Mouse (Mus musculus): Measurements from ENCODE around the gene St6galnac3. TPM values are rescaled to one million over a fixed set of nuclear protein-coding genes. Genes with fewer than 3 reads are reported as not detected.

The St6galnac3 gene
- polyA plus RNA-seq, 1 experiment from 2014 or later = 38.3 TPM

- no peak overlapping the region for H3K27ac ChIP-seq
- ATAC-seq (ENCODE audit: insufficient number of reproducible peaks, insufficient read depth, low FRiP score, low TSS enrichment, low read depth) = no peak
- no peaks in the 10 kb centered on the region for H3K4me1 ChIP-seq (replicated peaks)
- no peak overlapping the region for H3K9ac ChIP-seq (replicated peaks)
- no peak overlapping the region for H3K4me3 ChIP-seq (replicated peaks)
- no peak overlapping the region for H3K4me2 ChIP-seq
- 84% methylated on average over 3 of the region's 3 CpGs for WGBS
- no peaks in the 10 kb centered on the region for H3K9me3 ChIP-seq
- H3K27me3 ChIP-seq = no peaks in the 10 kb centered on the region
- no peaks in the 10 kb centered on the region for H3K36me3 ChIP-seq
Measured at GRCm38 (mm10) chr3:153458593-153458992, 266.4 kb downstream of the St6galnac3 start.

- H3K4me3 ChIP-seq (replicated peaks) = no peak overlapping the region
- H3K36me3 ChIP-seq = no peaks in the 10 kb centered on the region
- H3K27me3 ChIP-seq = no peaks in the 10 kb centered on the region
- H3K4me2 ChIP-seq = no peak overlapping the region
- H3K4me1 ChIP-seq (replicated peaks) = no peaks in the 10 kb centered on the region
- no peaks in the 10 kb centered on the region for H3K9me3 ChIP-seq
- 90% methylated on average over 4 of the region's 4 CpGs for WGBS
- H3K9ac ChIP-seq (replicated peaks) = no peak overlapping the region
- H3K27ac ChIP-seq = no peak overlapping the region
- ATAC-seq (ENCODE audit: insufficient number of reproducible peaks, insufficient read depth, low FRiP score, low TSS enrichment, low read depth) = no peak
Measured at GRCm38 (mm10) chr3:153457701-153458100, 267.3 kb downstream of the St6galnac3 start.

- H3K4me3 ChIP-seq (replicated peaks) = no peak overlapping the region
- H3K27ac ChIP-seq = no peak overlapping the region
- H3K36me3 ChIP-seq = no peaks in the 10 kb centered on the region
- 91% methylated on average over 2 of the region's 2 CpGs for WGBS
- H3K4me2 ChIP-seq = no peak overlapping the region
- H3K4me1 ChIP-seq (replicated peaks) = no peaks in the 10 kb centered on the region
- H3K27me3 ChIP-seq = no peaks in the 10 kb centered on the region
- no peaks in the 10 kb centered on the region for H3K9me3 ChIP-seq
- no peak for ATAC-seq (ENCODE audit: insufficient number of reproducible peaks, insufficient read depth, low FRiP score, low TSS enrichment, low read depth)
- no peak overlapping the region for H3K9ac ChIP-seq (replicated peaks)
Measured at GRCm38 (mm10) chr3:153457203-153457602, 267.8 kb downstream of the St6galnac3 start.

- no peak for ATAC-seq (ENCODE audit: insufficient number of reproducible peaks, insufficient read depth, low FRiP score, low TSS enrichment, low read depth)
- Histone ChIP-seq H3K27ac (no peak overlapping the region), H3K4me2 (no peak overlapping the region), H3K9me3 (no peaks in the 10 kb centered on the region), H3K4me1 (replicated peaks) (no peaks in the 10 kb centered on the region), H3K27me3 (no peaks in the 10 kb centered on the region), H3K4me3 (replicated peaks) (no peak overlapping the region), H3K9ac (replicated peaks) (no peak overlapping the region), H3K36me3 (no peaks in the 10 kb centered on the region)
- 86% methylated on average over 5 of the region's 5 CpGs for WGBS
Measured at GRCm38 (mm10) chr3:153456227-153456626, 268.7 kb downstream of the St6galnac3 start.

GRCm38 (mm10) chr3:153453127-153454049, 271.6 kb downstream of the St6galnac3 start:
- no peak overlapping the region for H3K27ac ChIP-seq
- H3K27me3 ChIP-seq = no peaks in the 10 kb centered on the region
- H3K4me1 ChIP-seq (replicated peaks) = no peaks in the 10 kb centered on the region
- H3K9me3 ChIP-seq = no peaks in the 10 kb centered on the region
- 95% methylated on average over 7 of the region's 7 CpGs for WGBS
- no peaks in the 10 kb centered on the region for H3K36me3 ChIP-seq
- ATAC-seq (ENCODE audit: insufficient number of reproducible peaks, insufficient read depth, low FRiP score, low TSS enrichment, low read depth) = no peak
- no peak overlapping the region for H3K4me3 ChIP-seq (replicated peaks)
- H3K4me2 ChIP-seq = no peak overlapping the region
- no peak overlapping the region for H3K9ac ChIP-seq (replicated peaks)

- Histone ChIP-seq H3K27ac (no peak overlapping the region), H3K36me3 (no peaks in the 10 kb centered on the region), H3K9me3 (no peaks in the 10 kb centered on the region), H3K4me1 (replicated peaks) (no peaks in the 10 kb centered on the region), H3K27me3 (no peaks in the 10 kb centered on the region), H3K4me2 (no peak overlapping the region), H3K4me3 (replicated peaks) (no peak overlapping the region), H3K9ac (replicated peaks) (no peak overlapping the region)
- WGBS = 94% methylated on average over 3 of the region's 3 CpGs
- no peak for ATAC-seq (ENCODE audit: insufficient number of reproducible peaks, insufficient read depth, low FRiP score, low TSS enrichment, low read depth)
Measured at GRCm38 (mm10) chr3:153452299-153452996, 272.5 kb downstream of the St6galnac3 start.

- H3K27me3 ChIP-seq = no peaks in the 10 kb centered on the region
- no peaks in the 10 kb centered on the region for H3K4me1 ChIP-seq (replicated peaks)
- no peak for ATAC-seq (ENCODE audit: insufficient number of reproducible peaks, insufficient read depth, low FRiP score, low TSS enrichment, low read depth)
- no peaks in the 10 kb centered on the region for H3K9me3 ChIP-seq
- H3K4me3 ChIP-seq (replicated peaks) = no peak overlapping the region
- no peak overlapping the region for H3K4me2 ChIP-seq
- H3K9ac ChIP-seq (replicated peaks) = no peak overlapping the region
- H3K27ac ChIP-seq = no peak overlapping the region
- 79% methylated on average over 9 of the region's 9 CpGs for WGBS
- H3K36me3 ChIP-seq = no peaks in the 10 kb centered on the region
Measured at GRCm38 (mm10) chr3:153441329-153441728, 283.6 kb downstream of the St6galnac3 start.

- ATAC-seq (ENCODE audit: insufficient number of reproducible peaks, insufficient read depth, low FRiP score, low TSS enrichment, low read depth) = no peak
- Histone ChIP-seq H3K27me3 (no peaks in the 10 kb centered on the region), H3K4me1 (replicated peaks) (0 out of 2 replicates have a peak, but pooled peaks cover 5% of the 10 kb centered on the region), H3K9ac (replicated peaks) (no peak overlapping the region), H3K36me3 (no peaks in the 10 kb centered on the region), H3K27ac (no peak overlapping the region), H3K9me3 (no peaks in the 10 kb centered on the region), H3K4me2 (no peak overlapping the region), H3K4me3 (replicated peaks) (no peak overlapping the region)
- 79% methylated on average over 17 of the region's 17 CpGs for WGBS
Measured at GRCm38 (mm10) chr3:153436076-153437021, 288.6 kb downstream of the St6galnac3 start.

- WGBS = 65% methylated on average over 8 of the region's 8 CpGs
- no peaks in the 10 kb centered on the region for H3K9me3 ChIP-seq
- 0 out of 2 replicates have a peak, but pooled peaks cover 5% of the 10 kb centered on the region for H3K4me1 ChIP-seq (replicated peaks)
Measured at GRCm38 (mm10) chr3:153433010-153433409, 292.0 kb downstream of the St6galnac3 start.

GRCm38 (mm10) chr3:153432053-153432816, 292.7 kb downstream of the St6galnac3 start:
- Histone ChIP-seq H3K27me3 (no peaks in the 10 kb centered on the region), H3K4me1 (replicated peaks) (0 out of 2 replicates have a peak, but pooled peaks cover 5% of the 10 kb centered on the region), H3K9ac (replicated peaks) (no peak overlapping the region), H3K27ac (no peak overlapping the region), H3K36me3 (no peaks in the 10 kb centered on the region), H3K4me3 (replicated peaks) (no peak overlapping the region), H3K4me2 (no peak overlapping the region), H3K9me3 (no peaks in the 10 kb centered on the region)
- 89% methylated on average over 6 of the region's 6 CpGs for WGBS
- no peak for ATAC-seq (ENCODE audit: insufficient number of reproducible peaks, insufficient read depth, low FRiP score, low TSS enrichment, low read depth)

More at GRCm38 (mm10) chr3:153433010-153433409, 292.0 kb downstream of the St6galnac3 start:
- no peak overlapping the region for H3K27ac ChIP-seq
- H3K36me3 ChIP-seq = no peaks in the 10 kb centered on the region
- ATAC-seq (ENCODE audit: insufficient number of reproducible peaks, insufficient read depth, low FRiP score, low TSS enrichment, low read depth) = no peak
- no peak overlapping the region for H3K4me3 ChIP-seq (replicated peaks)
- H3K4me2 ChIP-seq = no peak overlapping the region
- H3K9ac ChIP-seq (replicated peaks) = no peak overlapping the region
- H3K27me3 ChIP-seq = no peaks in the 10 kb centered on the region

Measured in limb, embryonic 12.5 days (tissue).